Mouse (Mus musculus) G1E (cell line): ENCODE data around the gene Zfp668. TPM values are rescaled to one million over a fixed set of nuclear protein-coding genes. Genes with fewer than 3 reads are reported as not detected.

Source experiments
- ATAC-seq: 2 replicates; pipeline ENCODE4 v1.8.0; 2016; ENCODE audit warnings: mild to moderate bottlenecking; ENCODE audit not compliant: insufficient number of reproducible peaks, poor library complexity, low FRiP score, severe bottlenecking; ENCODE audit errors: extremely low read depth
- DNase-seq: peaks from one replicate; pipeline ENCODE4 v3.0.0; 2012; ENCODE audit warnings: low spot score
- H3K27me3 ChIP-seq: 2 replicates; pipeline ENCODE4 v1.6.1; 2012; ENCODE audit warnings: mild to moderate bottlenecking, low read length, inconsistent platforms; ENCODE audit not compliant: insufficient read depth
- H3K36me3 ChIP-seq: replicated peaks from 2 replicates; pipeline ENCODE3; 2012; ENCODE audit warnings: mild to moderate bottlenecking, inconsistent platforms
- H3K4me1 ChIP-seq: 2 replicates; pipeline ENCODE4 v1.6.1; 2012; ENCODE audit warnings: low read depth, low read length, inconsistent platforms, mixed read lengths; ENCODE audit not compliant: insufficient read depth
- H3K4me3 ChIP-seq: 2 replicates; pipeline ENCODE4 v1.5.1; 2012; ENCODE audit warnings: low read depth, mild to moderate bottlenecking, inconsistent platforms, low read length, moderate library complexity, mixed read lengths
- H3K9me3 ChIP-seq: replicated peaks from 2 replicates; pipeline ENCODE4 v1.6.1; 2012; ENCODE audit warnings: inconsistent platforms
- CTCF ChIP-seq: IDR thresholded peaks from 2 replicates; pipeline ENCODE4 v1.5.1; 2012; ENCODE audit warnings: low read depth, low read length, inconsistent platforms, mixed read lengths
- GATA1 ChIP-seq: IDR thresholded peaks from 2 replicates; pipeline ENCODE4 v1.6.1; 2012; ENCODE audit warnings: borderline replicate concordance, low read length, inconsistent platforms, mixed read lengths
- GATA2 ChIP-seq: IDR thresholded peaks from 2 replicates; pipeline ENCODE4 v1.6.1; 2012; ENCODE audit warnings: low read depth, low read length, inconsistent platforms, borderline replicate concordance
- POLR2AphosphoS5 ChIP-seq: IDR thresholded peaks from 2 replicates; pipeline ENCODE4 v1.6.1; 2012; ENCODE audit warnings: low read depth, low read length, inconsistent platforms; ENCODE audit not compliant: insufficient replicate concordance
- TAL1 ChIP-seq: conservative IDR thresholded peaks from 2 replicates; pipeline ENCODE4 v1.6.1; 2012; ENCODE audit warnings: low read depth, low read length, inconsistent platforms, mixed read lengths
- polyA plus RNA-seq: library from polyadenylated mRNA; stranded (reverse); fragments of >175 nt; gene quantifications from 2 replicates; pipeline ENCODE4 v1.2.3, GENCODE M21; 2012
- total RNA-seq, 2 experiments: library from RNA; stranded (forward) in 1 of 2; stranded (reverse) in 1 of 2; fragments of 200-1000 nt in 1 of 2; fragments of >200 nt in 1 of 2; fragmentation: Nextera tagmentation in 1 of 2; gene quantifications; 2 replicates each; pipeline ENCODE4 v1.2.3; 2014 to 2017

Gene Zfp668
- total and polyA plus RNA-seq, 3 experiments: 5.7 to 33.9 (median 9.2) TPM

DNA sequence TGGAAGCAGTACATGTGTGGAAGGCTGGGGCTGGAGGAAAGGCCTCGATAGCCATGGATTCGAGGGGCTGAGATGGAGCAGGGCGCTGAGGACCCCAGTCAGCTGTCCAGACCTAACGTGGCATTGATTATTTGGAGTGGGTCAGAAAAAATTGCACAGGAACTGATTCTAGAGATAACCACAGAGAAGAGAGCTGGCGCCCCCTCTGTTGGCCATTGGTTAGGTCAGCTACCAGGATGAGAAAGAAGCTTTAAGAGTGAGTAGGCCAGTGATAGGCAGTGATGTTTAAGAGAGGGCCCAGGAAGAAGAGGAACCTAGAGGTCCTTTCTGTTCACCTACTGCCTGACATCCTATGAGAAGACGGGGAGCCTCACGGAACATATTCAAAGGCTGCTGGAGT is 42.7 kb upstream of the Zfp668 start:
- Histone ChIP-seq H3K4me1 (peaks cover 23% of the 10 kb centered on the region), H3K36me3 (peaks cover 94% of the 10 kb centered on the region), H3K4me3 (no peak overlapping the region), H3K9me3 (no peaks in the 10 kb centered on the region), H3K27me3 (no peaks in the 10 kb centered on the region)
- TF ChIP-seq GATA2: no peak
- TF ChIP-seq GATA1: no peak
- no peak for TF ChIP-seq POLR2AphosphoS5
- no peak for TF ChIP-seq TAL1
- no peak for TF ChIP-seq CTCF
- no peak for DNase-seq
- no peak for ATAC-seq

DNA sequence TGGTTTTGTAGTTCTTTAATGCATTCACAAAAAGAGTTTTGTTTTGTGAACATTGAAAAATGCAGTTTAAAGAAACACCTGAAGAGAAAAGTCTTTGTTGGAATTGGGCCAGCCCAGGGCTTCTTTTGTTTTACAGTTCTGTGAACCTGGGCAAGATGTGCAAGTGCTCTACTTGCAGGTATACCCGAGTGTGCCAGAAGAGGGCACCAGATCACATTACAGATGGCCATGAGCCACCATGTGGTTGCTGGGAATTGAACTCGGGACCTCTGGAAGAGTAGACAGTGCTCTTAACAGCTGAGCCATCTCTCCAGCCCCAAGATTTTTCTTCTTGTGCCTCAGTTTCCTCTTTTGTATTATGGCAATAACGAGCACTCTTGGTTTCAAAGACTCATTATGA is 41.6 kb upstream of the Zfp668 start:
- Histone ChIP-seq H3K27me3 (no peaks in the 10 kb centered on the region), H3K9me3 (no peaks in the 10 kb centered on the region), H3K4me1 (peaks cover 27% of the 10 kb centered on the region), H3K36me3 (peaks cover 84% of the 10 kb centered on the region), H3K4me3 (no peak overlapping the region)
- no peak for ATAC-seq
- TF ChIP-seq POLR2AphosphoS5 (no peak), GATA2 (no peak), CTCF (peak; percentile 42; the same call in 1 of the 2 replicates), GATA1 (no peak), TAL1 (no peak)
- no peak for DNase-seq

DNA sequence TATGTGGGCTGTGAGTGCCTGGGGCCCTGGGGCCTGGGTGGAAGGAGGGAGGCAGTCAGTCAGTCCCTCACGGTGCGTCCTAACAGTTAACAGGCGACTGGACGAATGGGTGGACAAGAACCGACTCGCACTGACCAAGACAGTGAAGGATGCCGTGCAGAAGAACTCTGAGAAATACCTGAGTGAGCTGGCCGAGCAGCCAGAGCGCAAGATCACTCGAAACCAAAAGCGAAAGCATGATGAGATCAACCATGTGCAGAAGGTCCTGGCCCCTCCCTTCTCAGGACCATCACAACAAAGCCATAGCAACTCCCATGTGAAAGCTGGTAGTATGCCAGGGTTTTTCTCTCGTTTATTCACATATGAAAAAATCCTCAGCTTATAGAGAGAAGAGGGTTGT is 38.7 kb upstream of the Zfp668 start:
- Histone ChIP-seq H3K27me3 (no peaks in the 10 kb centered on the region), H3K4me1 (peaks cover 24% of the 10 kb centered on the region), H3K36me3 (peaks cover 63% of the 10 kb centered on the region), H3K4me3 (no peak overlapping the region), H3K9me3 (no peaks in the 10 kb centered on the region)
- no peak for TF ChIP-seq POLR2AphosphoS5
- no peak for TF ChIP-seq TAL1
- TF ChIP-seq GATA2: no peak
- no peak for TF ChIP-seq GATA1
- TF ChIP-seq CTCF: no peak
- ATAC-seq (no peak), DNase-seq (no peak)

DNA sequence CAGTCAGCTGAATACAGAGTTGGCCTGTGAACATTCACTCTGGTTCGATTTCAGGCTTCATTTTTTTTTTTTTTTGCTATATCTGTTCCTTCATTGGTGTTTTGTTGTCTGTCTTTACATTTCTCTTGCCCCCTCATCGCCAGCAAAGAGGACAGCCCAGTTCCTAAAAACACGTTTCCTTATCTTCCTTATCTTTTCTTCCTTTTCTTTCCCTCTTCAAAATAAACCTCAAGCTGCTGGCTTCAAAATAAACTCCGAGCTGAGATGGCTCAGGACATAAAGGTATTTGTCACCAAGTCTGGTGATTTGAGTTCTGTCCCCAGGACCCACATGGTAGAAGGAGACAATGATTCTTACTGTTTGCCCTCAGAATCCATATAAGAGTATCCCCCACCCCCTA is 36.3 kb upstream of the Zfp668 start:
- DNase-seq (no peak), ATAC-seq (no peak)
- H3K4me3 ChIP-seq: peak overlapping the region; percentile 87
- no peaks in the 10 kb centered on the region for H3K9me3 ChIP-seq
- H3K27me3 ChIP-seq: no peaks in the 10 kb centered on the region
- H3K4me1 ChIP-seq: peaks cover 23% of the 10 kb centered on the region
- H3K36me3 ChIP-seq: peaks cover 63% of the 10 kb centered on the region
- TF ChIP-seq TAL1 (no peak), POLR2AphosphoS5 (no peak), GATA1 (no peak), GATA2 (no peak), CTCF (no peak)

DNA sequence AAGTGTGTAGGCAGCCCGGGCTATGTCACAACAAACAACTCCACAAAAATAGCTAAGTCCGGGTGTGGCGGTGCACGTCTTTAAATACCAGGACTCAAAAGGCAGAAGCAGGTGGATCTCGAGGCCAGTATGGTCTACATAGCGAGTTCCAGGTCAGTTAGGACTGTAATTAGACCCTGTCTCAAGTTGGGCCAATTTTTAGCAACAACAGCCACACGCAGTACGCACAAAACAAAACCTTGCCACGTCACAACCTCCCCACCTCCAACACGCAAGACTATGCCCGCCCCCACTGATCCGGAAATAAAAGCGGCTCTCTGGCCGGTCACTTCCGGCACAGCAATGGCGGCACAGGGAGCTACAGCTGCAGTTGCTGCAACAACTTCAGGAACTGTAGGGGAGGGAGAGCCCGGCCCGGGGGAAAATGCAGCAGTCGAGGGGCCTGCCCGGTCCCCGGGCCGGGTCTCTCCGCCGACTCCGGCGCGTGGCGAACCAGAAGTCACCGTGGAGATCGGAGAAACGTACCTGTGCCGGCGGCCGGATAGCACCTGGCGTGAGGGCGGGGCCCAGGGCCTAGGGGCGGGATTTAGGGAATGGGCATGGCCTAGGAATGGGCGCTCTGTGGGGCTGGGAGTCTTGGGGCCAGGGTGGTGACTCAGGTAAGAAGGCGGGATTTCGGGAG is 35.7 kb upstream of the Zfp668 start, which contains the start of gene Kat8:
Kat8 (plus strand) TSS at position 327 of the 682 bp plus-strand sequence.
- TF ChIP-seq GATA1 (no peak), POLR2AphosphoS5 (no peak), TAL1 (no peak), GATA2 (no peak), CTCF (no peak)
- peak; percentile 83 for DNase-seq
- H3K36me3 ChIP-seq: peaks cover 63% of the 10 kb centered on the region

DNA sequence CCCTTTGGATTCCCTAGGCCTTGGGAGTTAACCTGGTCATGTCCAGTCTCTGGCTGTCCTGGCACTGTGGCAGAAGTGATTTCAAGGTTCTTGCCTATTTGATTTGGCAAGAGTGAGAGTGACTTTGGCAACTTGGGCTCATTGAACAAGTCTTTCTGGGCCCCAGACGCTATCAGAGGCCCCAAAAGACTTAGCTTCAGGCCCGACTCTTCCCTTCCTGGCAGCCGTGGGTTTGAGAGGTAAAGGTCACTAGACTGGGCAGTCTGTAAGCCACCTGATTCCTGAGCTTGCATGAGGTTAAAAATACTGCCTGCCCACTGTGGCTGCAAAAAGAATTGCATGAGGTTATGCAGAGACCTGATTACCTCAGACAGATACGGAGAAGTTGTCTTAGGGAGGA is 32.0 kb upstream of the Zfp668 start:
- TF ChIP-seq GATA1: no peak
- peaks cover 62% of the 10 kb centered on the region for H3K36me3 ChIP-seq
- no peak overlapping the region for H3K4me3 ChIP-seq
- H3K4me1 ChIP-seq: peaks cover 41% of the 10 kb centered on the region
- ATAC-seq (no peak), DNase-seq (no peak)
- H3K9me3 ChIP-seq: no peaks in the 10 kb centered on the region
- no peaks in the 10 kb centered on the region for H3K27me3 ChIP-seq

More for the DNA sequence above, 35.7 kb upstream of the Zfp668 start, which contains the start of gene Kat8:
- Histone ChIP-seq H3K9me3 (no peaks in the 10 kb centered on the region), H3K27me3 (no peaks in the 10 kb centered on the region), H3K4me1 (peaks cover 21% of the 10 kb centered on the region), H3K4me3 (peak within 1 kb of the TSS; percentile 87)
- ATAC-seq: peak; percentile 86

DNA sequence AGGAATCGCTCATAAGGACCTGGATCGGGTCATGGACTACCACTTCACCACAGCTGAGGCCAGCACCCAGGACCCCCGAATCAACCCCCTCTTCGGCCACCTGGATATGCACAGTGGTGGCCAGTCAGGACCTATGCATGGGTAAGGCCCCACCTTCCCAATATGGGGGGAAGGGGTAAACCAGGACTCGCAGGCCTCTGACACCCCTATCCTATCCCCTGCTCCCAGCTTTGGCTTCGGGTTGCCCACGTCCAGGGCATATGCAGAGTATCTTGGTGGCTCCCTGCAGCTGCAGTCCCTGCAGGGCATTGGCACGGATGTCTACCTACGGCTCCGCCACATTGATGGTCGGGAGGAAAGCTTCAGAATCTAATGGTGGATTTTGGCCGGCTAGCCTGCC is 31.3 kb upstream of the Zfp668 start:
- H3K4me1 ChIP-seq: peaks cover 35% of the 10 kb centered on the region
- TF ChIP-seq GATA2 (no peak), TAL1 (no peak), POLR2AphosphoS5 (no peak), GATA1 (no peak)
- peaks cover 62% of the 10 kb centered on the region for H3K36me3 ChIP-seq
- DNase-seq: no peak
- no peaks in the 10 kb centered on the region for H3K9me3 ChIP-seq
- ATAC-seq: no peak
- H3K4me3 ChIP-seq: no peak overlapping the region
- H3K27me3 ChIP-seq: no peaks in the 10 kb centered on the region
